Mouse (Mus musculus) left cerebral cortex, adult 6 months (tissue): Measurements from ENCODE around the gene Mbnl1. TPM values are rescaled to one million over a fixed set of nuclear protein-coding genes. Genes with fewer than 3 reads are reported as not detected.

ENCODE experiments used
- long read RNA-seq, 2 experiments: library from polyadenylated mRNA; unstranded; transcript quantifications; one replicate each; pipeline ENCODE4 v2.0.0; 2019 to 2020
- polyA plus RNA-seq: library from polyadenylated mRNA; unstranded; fragments of <200 nt; fragmentation: Nextera tagmentation; gene quantifications from 2 replicates; pipeline ENCODE4 v1.2.3, GENCODE M21; 2021

Mbnl1 gene
- polyA plus RNA-seq = 186 and 262 TPM in 2 replicates
- long read RNA-seq, experiment 1, full-length matches to known transcripts = 9 of 79 reads
- long read RNA-seq, experiment 1, partial matches to known transcripts = 23 of 79 reads
- long read RNA-seq, experiment 1, other reads (novel, unspliced or antisense) = 47 of 79 reads
- long read RNA-seq, experiment 2, transcript Mbnl1-225 (2 exons, 3,026 nt) = major isoform, 5 of 84 reads
- long read RNA-seq, experiment 2, partial matches to known transcripts = 15 of 84 reads
- long read RNA-seq, experiment 2, other reads (novel, unspliced or antisense) = 64 of 84 reads

DNA sequence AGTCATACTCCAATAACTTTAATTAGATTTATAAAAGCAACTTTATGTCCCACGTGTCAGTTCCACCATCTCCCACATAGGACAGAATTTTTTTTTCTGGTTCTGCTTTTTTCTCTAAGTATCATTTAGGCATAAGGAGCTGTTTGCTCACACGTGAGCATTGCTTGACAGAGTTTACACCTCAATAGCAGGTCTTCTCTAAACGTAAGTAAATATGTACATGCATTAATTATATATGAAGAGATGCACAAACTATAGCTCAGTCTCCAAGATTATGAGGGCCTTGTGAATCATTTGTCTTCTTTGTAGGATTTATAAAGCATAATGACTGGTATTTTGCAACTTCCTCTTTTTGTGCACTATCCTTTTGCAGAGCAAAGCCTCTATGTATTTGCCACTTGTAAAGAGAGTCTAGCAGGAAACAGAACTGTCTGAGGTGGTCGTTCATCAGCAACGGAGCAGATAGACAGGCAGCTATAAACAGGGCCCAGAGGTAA lies at the start of gene Mbnl1:
Gene Mbnl1, plus strand, starts transcription at position 150 of the 497 bp plus-strand sequence.

